Mouse (Mus musculus) retina, postnatal 7 days (tissue): ENCODE measurements around the gene Elovl1.

ENCODE experiments used
- DNase-seq: peaks from one replicate; pipeline ENCODE4 v3.0.0-alpha.2; 2012; ENCODE audit warnings: low read depth, low spot score

Gene Elovl1

DNA sequence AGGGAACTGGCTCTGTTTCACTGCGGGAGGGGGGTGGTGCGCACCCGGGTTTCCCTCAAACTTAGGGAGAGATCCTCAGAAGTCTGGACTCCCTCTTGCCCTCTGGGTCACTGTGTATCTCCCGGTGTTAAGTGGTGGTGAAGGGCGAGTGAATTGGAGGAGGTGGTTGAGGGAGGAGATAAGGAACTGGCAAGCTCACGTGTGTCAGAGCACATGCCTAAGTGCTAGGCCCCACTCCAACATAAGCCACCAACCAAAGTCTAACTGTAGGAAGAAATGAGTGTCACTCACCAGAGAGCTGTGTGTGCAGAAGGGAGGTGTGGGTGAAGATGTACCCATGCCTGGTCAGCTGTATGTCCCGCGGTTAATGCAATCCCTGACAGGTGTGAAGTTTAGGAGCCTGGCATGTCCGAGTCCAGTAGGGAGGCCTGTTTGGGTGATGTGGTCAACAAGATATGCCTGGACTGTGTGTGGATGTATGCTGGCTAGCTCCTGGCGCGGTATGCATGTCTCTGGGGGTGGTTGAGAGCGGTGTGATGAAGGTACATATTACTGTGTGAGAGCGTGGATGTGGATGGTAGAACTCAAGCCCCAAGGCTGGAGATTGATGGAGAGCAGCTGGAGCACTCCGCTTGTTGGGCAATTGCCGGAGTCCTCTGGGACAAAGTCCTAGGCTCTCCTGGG is 780 bp downstream of the Elovl1 start:
- DNase-seq = no peak

DNA sequence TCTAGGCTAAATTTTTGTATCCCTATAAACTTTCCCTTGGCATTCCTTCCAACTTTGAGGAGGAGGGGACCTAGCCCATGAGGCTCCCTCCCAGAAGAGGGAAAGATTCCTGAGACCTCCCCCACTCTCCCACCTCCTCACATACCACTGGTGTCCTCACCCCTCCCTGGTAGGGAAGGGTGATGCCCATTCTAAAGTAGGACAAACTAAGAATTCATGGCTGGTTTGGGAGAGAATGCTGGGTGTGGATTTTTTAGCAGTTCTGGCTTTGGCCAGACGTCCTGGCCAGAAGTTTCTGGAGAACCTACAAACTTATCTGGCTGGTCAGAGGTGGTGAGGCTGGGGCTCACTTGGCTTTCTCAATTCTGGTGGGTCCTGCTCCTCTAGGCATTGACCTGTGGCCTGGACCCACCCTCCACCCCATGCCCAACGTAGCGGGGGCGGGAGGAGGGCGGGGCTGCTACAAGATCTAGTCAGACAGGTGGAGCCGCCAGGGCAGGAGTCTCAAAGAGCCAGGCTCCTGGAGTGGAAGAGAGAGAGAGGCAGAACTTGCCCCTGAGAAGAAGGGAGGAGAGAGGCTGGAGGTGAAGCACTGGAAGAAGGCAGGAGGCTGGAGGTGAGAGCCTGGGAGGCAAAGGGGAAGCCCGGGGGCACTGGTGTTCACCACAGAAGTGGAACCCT is 1.5 kb downstream of the Elovl1 start:
- DNase-seq = no peak

DNA sequence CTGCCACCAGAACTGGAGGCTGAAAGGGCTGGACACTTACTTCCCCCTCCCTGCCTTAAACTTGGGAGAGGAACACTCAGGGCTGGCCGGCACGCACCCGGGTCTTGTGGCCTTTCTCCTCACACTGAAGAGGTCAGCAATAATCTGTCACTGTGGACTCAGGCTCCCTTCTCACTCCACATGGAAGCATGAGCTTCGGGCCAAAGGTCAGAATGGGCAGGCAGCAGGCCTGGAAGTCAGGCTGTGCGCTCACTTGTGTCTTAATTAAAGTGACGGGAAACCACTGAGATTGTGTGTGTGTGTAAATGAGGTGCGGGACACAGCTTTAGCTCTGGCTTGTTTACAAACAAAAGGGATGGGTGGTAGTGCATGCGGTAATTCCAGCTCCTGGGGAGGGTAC is 4.4 kb downstream of the Elovl1 start:
- DNase-seq = no peak

DNA sequence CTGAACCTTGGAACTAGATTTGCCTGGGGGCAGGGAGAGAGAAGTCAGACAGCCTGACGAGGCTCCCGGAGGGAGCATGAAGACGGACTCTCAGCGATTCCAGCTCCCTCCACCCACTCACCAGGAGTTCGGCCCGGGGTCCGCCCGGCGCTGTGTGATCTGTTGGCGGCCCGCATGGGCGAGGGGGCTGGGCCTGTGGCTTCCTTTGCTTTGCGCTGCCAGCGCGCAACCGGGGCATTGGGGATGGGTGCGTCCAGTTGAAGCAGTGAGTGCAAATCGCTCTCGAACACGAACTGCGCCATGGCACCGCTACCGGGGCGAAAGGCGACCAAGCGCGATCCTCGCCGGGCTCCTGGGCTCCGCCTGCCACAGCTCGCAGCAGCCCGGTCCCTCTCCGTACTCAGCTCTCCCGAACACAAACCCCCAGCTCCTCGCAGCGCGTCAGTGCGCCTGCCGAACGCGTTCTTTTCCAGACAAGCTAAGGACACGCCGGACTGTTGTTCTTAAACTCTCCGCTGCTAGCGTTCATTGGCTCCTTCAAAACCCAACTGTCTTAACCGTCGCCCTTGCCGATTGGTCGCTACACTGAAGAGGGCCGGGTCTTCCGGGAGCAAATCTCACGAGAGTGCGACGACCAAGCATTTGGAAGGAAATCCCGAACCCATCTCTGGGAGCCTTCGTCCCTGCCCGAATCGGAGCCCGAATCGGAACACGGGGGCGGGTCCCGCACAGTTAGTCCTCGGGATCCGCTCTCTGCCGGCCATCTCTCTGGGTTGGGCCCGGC is 9.1 kb downstream of the Elovl1 start, which contains the start of gene Cdc20:
TSS of gene Cdc20 (minus strand) at position 533 of the 784 bp plus-strand sequence.
- DNase-seq = peak; percentile 91

DNA sequence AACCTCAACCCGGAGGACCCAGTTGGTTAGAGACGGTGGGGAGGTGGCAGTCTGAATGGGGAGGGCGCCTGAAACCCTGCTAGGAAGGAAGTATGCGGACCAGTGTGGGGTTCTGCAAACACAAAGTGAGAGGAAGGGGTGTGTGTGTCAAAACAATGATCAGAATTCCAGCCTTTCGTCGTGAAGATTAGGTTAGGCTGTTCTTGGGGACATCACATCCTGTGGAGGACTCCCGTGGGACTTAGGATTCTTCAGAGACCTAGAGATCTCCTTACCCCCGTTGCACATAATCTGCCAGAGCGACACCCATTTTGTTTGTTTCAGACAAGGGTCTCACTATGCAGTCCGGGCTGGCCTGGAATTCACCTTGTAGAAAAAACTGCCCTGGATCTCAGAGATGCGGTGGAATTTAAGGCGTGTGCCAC is 9.9 kb downstream of the Elovl1 start:
- no peak for DNase-seq

DNA sequence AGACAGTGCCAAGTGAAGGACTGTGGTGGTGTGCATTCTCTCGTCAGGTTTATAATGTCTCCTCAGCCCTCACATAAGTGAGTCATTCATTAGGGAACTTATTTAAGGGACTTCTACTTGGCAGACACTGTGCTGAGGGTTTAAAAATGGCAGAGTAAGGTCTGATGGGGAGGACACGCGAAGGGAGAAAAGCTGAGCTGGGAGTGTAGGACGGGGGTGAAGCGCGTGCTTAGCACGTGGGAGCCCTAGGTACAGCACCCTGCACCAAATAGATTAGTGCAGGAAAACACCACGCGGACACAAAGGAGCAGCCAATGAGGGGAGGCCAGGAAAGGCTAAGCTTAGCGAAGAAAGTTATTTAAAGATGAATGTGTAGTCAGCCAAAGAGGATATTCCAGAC is 17.2 kb downstream of the Elovl1 start:
- no peak for DNase-seq

DNA sequence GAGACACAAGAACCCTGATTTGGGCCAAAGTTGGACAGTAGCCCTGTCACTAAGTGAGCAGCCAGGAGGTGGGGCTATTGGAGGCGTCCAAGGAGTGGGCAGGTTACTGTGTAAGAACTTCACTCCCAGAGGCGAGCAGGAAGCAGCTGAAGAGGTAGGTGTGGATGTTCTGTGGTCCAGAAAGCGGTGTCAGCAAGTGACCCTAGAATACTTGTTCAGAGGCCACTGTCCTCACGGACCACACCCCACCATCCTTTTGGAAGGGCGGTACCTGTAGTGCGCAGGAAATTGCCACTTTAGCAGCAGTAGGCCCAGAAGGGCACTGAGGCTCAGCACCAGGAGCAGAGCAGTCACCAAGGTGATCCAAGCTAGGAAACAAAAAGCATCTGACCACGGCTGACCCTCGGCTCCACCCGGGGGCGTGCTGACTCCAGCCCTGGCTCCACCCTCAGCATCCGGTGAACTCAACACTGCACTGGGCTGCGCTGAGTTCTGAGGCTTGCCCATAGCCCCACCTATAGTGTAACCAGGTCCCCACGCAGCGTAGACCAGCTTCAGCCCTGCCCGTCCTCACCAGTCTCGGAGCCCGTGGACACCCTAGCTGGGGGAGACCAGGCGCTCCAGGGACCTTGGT is 18.0 kb downstream of the Elovl1 start:
- no peak for DNase-seq

DNA sequence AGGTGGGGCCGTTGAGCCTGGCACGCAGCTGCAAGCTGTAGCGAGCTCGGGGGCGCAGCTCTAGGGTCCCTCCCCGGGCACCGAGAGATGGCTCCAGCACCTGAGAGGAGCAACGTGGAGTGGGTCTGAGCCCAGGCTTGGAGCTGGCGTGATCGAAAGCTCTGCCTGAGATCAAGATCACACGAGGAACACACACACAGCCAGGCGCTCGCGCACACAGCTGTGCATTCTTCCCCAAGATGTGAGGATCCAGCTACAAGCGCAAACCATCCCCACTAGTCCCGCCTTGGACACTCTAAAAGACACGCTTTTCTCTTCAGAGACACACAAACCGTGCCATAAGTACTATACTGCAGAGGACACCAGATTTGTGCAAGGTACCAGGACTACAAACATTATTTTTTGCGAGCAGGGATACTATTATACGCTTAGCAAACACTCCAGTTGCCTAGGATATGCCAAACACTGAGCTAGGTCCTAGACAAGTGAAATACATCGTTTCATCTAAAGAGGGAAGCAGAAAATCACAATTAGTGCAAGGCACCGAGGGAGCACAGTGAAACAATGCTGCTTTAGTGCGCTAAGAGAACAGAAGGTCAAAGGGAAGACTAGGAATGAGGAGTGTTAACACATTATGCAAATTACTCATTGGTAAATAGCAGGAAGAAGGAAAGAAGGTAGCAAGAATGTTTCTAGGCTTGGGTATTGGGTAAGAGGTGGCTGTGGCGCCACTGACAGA is 18.7 kb downstream of the Elovl1 start:
- no peak for DNase-seq

DNA sequence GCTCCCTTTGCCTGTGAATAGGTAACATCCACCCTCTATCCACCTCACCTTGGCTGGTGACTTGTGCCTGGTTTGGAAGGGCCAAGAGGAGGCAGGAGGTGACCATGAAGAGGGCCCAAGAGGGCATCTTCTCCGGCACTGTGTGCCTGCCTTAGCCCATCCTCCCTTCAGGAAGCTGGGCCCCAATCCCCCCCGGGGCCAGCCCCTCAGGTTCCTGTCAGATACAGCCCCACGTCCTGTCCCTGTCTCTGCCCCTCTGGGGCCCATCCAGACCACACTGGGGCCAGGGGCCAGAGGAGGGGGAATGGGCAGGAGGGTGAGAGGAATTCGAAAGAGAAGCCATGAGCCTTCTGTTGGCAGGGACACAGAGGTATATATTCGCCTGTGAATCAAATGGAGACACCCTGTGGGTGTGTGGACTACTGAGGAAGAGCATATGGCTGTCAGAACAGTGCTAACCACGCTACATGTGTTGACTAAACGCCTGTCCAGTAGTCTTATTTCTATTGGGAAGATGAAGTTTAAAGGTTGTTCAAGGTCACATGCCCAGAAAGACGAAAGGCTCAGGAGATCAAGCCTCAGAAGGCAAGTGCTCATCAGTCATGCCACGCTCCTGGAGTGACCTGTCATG is 29.6 kb downstream of the Elovl1 start, which contains the start of gene Mpl:
TSS of gene Mpl (minus strand) at position 169 of the 631 bp plus-strand sequence.
- DNase-seq = no peak

DNA sequence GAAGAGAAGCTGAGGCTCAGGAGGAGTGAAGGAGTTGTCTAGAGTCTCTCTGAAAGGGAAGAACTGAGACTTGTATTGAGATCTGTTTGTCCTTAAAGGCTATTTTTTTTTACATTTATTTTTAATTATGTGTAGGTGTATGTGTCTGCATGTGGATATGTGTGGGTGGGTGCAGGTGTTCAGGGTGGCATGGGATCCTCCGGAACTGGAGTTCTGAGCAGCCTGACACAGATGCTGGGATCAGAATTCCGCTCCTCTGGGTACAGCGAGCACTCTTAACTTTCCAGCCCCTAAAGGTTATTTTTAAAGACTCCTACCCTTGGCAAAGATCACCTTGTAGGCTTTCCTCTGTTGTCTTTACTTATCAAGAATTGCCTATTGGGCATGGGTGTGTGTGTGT is 37.1 kb downstream of the Elovl1 start:
- DNase-seq = no peak

DNA sequence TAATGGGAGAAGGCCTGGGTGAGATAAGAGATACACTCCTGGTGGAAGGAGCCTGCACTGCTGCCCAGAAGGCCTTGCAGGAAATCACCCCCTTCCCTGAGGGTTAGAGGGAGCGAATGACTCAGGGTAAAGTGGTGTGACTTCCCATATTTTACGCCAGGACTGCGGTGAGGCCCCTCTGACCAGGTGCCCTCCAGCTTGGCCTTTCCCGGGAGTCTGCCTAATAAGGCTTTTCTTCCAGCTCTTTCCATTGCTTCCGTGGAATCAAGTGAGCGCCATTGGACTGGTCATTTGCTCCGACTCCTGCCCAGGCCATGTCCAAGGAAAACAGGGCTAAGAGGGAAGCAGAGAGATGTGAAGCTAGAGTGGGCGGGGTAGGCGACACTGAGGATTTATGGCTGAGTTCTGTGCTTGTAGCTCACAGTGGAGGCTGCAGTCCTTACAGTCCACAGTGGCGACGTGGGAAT is 37.8 kb downstream of the Elovl1 start:
- no peak for DNase-seq

DNA sequence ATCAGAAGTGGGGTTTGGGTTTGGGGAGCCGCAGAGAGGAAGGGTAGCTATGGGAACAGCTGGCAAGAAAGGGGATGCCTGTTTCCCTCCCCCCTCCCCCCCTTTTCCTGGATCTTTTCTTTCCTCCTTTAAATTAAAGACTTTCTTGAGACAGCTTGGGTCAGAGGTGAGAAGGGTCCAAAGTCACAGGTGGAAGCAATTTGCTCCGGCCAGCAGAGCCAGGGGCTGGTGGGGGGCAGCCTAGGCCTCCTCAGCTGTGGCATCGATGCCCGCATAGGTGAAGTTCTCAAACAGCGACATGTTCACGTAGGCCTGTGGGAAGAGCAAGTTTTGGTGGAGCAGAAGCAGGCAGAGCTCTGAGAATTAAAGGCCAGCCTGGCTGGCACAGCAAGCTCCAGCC is 43.4 kb downstream of the Elovl1 start:
- DNase-seq = no peak

DNA sequence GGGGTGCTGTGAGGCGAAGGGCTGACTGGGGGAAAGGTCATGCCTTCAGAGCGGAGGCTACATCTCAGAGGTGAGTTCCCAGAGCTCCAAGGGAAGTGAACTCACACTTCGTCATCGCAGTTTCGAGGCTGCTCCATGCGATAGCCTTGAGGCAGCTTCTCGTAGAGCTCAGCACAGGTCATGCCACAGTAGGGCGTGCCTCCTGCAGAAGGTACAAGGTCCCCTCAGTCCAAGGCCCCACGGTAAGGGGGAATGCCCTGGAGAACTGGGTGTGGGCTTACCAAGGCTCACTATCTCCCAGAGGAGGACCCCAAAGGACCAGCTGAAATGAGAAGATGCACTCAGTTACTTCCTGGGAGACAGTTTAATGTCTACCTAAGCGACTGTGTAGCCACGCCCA is 44.8 kb downstream of the Elovl1 start:
- DNase-seq = no peak

DNA sequence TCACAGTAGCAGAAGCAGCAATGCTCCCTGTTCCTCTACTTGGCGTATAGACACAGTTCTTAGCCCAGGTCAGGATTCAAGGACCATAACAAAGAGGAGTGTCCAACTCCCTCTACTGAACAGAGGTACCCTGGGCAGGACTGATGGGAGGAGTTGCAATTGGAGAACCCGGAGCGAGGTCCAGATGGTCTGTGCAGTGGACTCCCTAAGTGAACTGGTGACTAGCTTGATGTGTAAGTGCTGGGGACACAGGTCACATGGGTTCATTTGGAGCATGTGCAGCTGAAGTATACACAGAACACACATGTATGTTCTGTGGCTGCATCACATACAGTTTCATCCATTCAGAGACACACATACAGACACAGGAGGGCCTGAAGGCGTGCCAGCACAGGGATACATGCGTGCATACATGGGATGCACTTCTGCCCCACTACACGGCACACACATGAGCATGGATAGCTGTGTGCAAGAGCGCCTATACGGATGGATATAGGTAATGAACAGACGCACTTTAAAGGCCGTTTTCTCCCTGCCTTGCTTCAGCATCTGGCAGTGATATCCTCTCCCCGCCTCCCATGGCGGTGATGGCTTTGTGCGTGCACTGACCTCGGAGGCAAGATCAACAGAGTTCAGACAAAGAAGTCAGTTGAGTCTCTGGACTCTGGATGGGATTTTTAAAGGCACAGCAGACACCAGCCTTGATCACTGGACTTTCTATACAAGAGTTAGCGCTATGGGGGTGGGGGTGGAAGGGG is 49.1 kb downstream of the Elovl1 start:
- DNase-seq = no peak
